Mouse (Mus musculus): ENCODE results near the gene Tmem63a.
"Not testable (repeated sequence)": the region's sequence is repeated elsewhere in the genome, so short reads cannot be mapped to it uniquely, and the experiment has no call there.

The Tmem63a gene

DNA sequence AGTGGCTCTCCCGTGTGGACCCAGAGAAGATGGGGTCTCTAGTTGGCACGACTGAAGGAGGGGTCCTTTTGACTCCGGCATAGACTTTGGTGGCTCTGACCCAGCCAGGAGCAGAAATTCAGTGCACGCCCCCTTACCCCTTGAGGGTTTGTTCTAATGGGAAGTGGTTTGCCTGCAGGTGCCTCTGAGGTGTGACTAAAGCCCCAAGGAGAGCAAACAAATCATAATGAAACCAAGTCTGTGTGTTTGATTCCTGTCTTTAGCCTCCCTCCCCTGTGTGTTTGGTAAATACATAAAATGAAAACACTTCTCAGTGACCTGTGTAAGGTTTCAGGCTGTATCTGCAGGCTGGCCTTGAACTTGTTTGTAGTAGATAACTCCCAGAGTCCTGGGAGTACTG is 15.9 kb upstream of the Tmem63a start:
- no peak for DNase-seq (ENCODE audit: low spot score)

DNA sequence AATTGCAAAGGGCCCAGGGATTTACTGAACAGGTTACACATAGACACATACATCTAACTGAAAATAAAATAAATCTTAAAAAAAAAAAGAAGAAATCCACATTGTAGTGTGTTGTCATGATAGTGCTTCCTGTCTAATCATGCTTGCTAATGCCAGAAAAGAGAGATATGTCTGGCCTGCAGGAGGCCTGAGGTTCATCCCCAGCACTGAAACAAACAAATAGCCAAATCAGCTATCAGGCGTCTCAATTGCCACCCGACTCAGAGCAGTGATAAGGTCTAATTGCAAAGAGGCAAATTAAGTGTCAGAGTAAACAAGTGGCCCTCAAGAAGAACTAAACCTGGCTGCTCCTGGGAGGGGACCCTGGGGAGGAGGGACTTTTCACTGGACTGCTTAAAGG is 12.5 kb upstream of the Tmem63a start:
- no peak for DNase-seq (ENCODE audit: low spot score)

- DNase-seq (ENCODE audit: low spot score): no peak
These were observed 11.0 kb upstream of the Tmem63a start for GRCm38 (mm10) chr1:180931106-180931505.

GRCm38 (mm10) chr1:180933659-180934058 is 8.5 kb upstream of the Tmem63a start:
- DNase-seq (ENCODE audit: low spot score): no peak

DNA sequence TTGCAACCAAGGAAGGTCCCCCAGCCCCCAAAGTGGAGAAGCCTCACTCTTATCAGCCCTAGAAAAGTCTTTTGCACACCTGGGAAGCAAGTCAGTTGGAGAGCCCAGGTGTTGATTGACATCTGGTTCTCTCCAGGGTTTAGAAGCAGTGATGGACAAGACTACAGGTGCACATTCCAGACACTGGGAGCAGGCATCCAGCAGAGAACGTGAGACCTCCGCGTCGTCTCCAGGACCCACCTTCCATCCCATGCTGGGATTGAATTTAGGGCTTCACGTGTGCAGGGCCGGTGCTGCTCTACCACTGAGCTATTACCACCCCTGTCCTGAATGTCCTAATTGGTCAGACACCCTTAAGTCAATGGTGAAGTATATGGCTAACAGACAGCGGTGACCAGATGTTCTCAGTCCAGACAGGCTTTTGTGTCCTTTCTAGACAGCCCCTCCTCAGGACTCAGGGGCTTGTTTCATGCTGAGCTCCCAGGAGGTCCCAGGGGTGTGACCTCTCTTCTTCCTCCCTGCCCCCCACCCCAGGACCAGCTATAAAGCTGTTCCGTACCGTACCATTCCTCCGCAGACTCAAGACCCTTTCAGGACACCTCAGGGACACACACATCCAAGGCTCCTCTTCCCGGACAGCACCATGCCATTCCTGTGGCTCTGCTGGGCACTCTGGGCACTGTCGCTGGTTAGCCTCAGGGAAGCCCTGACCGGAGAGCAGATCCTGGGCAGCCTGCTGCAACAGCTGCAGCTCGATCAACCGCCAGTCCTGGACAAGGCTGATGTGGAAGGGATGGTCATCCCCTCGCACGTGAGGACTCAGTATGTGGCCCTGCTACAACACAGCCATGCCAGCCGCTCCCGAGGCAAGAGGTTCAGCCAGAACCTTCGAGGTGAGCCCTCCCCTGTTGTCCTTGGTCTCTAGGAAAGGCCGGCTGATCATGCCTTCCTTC is 7.4 kb upstream of the Tmem63a start, which contains the start of gene Lefty1:
Gene Lefty1, plus strand, starts transcription at position 556 of the 953 bp plus-strand sequence.
- no peak for DNase-seq (ENCODE audit: low spot score)

GRCm38 (mm10) chr1:180936610-180937398 is 5.3 kb upstream of the Tmem63a start:
- DNase-seq (ENCODE audit: low spot score): peak; percentile 46

DNA sequence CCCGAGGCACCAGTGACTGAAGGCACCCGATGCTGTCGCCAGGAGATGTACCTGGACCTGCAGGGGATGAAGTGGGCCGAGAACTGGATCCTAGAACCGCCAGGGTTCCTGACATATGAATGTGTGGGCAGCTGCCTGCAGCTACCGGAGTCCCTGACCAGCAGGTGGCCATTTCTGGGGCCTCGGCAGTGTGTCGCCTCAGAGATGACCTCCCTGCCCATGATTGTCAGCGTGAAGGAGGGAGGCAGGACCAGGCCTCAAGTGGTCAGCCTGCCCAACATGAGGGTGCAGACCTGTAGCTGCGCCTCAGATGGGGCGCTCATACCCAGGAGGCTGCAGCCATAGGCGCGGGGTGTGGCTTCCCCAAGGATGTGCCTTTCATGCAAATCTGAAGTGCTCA is 4.5 kb upstream of the Tmem63a start:
- DNase-seq (ENCODE audit: low spot score): not testable (repeated sequence)

DNA sequence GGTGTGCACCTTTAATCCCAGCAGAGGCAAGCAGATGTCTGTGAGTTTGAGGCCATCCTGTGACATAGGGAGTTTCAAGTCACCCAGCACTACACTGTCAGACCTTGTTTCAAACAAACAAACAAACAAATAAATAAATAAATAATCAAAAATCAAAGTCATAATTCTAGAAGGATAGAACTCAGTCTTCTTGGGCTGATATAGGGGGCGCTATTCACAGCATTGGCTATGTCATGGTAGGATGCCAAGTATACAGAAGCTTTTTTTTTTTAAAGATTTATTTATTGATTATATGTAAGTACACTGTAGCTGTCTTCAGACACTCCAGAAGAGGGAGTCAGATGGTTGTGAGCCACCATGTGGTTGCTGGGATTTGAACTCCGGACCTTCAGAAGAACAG is 3.4 kb upstream of the Tmem63a start:
- not testable (repeated sequence) for DNase-seq (ENCODE audit: low spot score)

DNA sequence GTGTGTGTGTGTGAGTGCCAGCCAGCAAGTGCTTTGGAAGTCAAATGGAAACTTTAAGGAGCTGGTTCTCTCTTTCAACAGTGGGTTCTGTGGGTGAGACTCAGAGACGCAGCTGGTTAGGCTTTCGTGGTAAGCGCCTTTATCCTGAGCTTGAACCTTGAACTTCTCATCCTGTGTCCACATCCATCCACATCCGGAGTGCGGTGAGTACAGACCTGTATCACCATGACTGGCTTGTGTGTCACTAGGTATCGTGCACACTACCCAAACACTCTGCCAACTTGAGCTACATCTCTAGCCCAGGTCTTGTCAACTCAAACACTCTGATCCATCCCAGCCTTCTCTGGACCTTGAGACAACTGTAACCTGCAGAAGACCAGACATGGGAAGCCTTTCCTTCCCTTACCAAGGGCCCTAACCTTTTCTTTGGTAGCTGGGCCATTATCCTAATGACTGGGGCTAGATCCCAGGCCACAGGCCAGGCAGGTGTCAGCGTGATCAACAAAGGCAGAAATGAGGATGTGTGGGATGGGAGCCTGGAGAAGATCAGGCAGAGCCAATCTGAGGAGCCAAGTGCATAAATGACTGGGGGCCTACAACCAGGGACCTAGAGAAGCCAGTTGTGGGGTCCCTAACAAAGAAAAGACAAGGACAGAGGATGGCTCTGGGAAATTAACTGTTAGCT is 1.2 kb upstream of the Tmem63a start:
- no peak for DNase-seq (ENCODE audit: low spot score)

DNA sequence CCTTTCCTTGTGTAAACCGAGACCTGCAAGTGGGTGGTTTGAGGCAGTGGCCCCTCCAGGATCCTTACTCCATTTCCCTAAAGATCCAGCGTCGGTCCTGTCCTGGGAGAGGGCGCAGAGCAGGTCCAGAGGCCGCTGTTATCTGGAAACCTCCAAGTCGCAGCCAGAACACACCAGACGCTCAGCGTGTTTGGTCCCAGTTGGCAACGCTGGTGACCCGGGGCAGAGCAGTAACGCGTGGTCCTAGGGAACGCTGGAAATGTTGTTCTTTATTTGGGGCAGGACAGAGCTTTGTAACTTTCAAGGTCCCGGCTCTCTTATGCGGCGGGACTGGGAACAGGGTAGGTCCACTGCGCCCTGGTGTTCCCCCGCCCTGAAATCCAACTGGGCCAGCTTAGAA is 418 bp upstream of the Tmem63a start:
- DNase-seq (ENCODE audit: low spot score): peak; percentile 17

GRCm38 (mm10) chr1:180943032-180943644 is 994 bp downstream of the Tmem63a start:
- DNase-seq (ENCODE audit: low spot score): no peak

GRCm38 (mm10) chr1:180943896-180944295 is 1.8 kb downstream of the Tmem63a start:
- no peak for DNase-seq (ENCODE audit: low spot score)

- DNase-seq (ENCODE audit: low spot score): no peak
These were observed 2.4 kb downstream of the Tmem63a start for GRCm38 (mm10) chr1:180944553-180944952.

DNA sequence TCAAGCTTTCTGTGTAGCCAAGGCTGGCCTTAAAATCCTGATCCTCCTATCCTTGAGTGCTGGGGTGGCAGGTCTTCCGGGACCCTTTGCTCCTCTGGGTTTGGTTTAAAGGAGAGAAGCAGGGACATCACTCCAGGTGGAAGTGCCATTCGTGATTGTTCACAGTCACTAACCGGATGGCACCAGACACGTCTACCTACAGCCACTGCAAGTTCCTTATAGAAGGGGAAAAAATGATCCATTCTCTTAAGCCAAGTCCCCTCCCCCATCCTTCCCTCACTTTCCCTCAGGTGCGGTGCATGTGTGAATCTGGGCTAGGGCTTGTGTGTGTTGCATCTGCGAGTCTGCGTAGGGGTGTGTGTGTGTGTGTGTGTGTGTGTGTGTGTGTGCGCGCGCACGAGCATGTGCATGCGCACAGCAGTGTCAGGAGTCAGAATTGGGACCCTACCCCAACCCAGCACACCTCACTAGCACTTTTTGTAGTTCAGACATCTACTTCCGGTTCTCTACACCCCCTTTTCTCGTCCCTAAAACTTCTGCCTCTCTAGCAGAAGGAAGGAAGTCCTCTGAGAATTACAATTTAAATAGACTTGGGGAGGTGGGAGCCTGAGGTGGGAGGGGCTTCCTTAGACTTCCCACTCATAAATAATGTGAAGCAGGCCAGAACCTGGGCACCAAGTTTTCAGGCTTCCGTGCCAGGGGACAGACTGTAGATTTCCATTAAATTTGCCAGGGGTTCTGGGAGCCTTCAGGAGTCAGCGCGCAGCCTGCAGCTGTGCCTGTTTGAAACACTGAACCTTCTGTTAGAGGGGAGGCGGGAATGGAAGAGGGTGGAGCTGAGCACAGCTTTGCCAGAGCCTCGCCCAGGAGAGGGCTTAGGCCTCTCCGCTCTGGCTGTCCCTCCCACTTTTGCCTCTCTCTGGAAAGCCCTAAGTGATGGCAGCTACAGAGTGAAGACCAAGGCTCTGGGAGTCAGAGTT is 3.1 kb downstream of the Tmem63a start:
- DNase-seq (ENCODE audit: low spot score): peak; percentile 82

- DNase-seq (ENCODE audit: low spot score): no peak
These were observed 4.3 kb downstream of the Tmem63a start for GRCm38 (mm10) chr1:180946448-180946847.

DNA sequence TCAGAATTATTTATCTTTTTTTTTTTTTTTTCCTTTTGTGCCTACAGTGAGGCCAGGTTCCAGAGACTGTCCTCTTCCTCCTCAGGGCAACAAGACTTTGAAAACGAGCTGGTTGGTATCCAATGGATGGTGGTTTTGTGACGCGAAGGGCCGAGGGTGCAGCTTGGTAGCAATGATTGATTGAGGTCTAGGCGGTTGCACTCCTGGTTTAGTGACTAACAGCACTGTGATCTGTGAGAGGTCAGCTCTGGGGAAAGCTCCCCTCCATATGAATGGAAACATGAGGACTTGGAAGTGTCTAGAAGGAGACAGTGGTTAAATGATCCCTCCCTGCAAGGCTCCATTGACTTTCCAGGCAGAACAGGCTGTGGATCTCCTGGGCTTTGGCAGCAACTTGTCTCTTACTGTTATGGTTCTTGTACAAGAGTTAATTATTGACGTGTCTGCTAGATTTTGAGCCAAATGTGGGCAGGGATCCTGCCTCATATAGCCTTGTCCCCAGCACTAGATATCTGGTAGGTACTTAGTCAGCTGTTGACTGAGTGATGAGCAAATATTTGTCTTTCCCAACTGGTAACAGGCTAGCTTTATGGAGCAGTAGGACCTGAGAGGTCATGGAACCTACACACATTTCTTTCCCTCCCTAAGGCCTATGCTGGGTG is 10.1 kb downstream of the Tmem63a start:
- no peak for DNase-seq (ENCODE audit: low spot score)

GRCm38 (mm10) chr1:180952808-180953207 is 10.7 kb downstream of the Tmem63a start:
- DNase-seq (ENCODE audit: low spot score): no peak

- DNase-seq (ENCODE audit: low spot score): no peak
These were observed 14.3 kb downstream of the Tmem63a start for GRCm38 (mm10) chr1:180956401-180956800.

- no peak for DNase-seq (ENCODE audit: low spot score)
These were observed 14.8 kb downstream of the Tmem63a start for GRCm38 (mm10) chr1:180956973-180957381.

DNA sequence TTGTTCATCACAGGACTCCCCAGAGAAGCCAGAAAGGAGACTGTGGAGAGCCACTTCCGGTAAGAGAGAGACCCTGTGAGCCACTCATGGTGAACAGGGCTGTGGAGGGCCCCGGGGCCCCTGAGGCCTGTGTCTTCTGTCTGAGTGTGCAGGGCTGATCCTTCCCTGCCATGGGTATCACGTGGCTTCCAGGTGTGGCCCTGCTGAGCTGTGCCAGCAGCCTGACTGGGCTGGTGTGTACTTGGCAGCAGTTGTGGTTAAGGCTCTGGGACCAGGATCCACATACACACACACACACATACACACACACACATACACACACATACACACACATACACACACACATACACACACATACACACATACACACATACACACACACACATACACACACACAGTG is 15.8 kb downstream of the Tmem63a start:
- DNase-seq (ENCODE audit: low spot score): no peak

Data from embryo, embryonic 10 days (tissue).